Mouse (Mus musculus): Measurements from ENCODE around the gene Crmp1.

Crmp1 gene

GRCm38 (mm10) chr5:37240550-37240949 is 1.2 kb upstream of the Crmp1 start:
- DNase-seq (ENCODE audit: low read depth, low spot score): peak; percentile 82

- DNase-seq (ENCODE audit: low read depth, low spot score): no peak
Observed at GRCm38 (mm10) chr5:37241224-37241623, 516 bp upstream of the Crmp1 start.

DNA sequence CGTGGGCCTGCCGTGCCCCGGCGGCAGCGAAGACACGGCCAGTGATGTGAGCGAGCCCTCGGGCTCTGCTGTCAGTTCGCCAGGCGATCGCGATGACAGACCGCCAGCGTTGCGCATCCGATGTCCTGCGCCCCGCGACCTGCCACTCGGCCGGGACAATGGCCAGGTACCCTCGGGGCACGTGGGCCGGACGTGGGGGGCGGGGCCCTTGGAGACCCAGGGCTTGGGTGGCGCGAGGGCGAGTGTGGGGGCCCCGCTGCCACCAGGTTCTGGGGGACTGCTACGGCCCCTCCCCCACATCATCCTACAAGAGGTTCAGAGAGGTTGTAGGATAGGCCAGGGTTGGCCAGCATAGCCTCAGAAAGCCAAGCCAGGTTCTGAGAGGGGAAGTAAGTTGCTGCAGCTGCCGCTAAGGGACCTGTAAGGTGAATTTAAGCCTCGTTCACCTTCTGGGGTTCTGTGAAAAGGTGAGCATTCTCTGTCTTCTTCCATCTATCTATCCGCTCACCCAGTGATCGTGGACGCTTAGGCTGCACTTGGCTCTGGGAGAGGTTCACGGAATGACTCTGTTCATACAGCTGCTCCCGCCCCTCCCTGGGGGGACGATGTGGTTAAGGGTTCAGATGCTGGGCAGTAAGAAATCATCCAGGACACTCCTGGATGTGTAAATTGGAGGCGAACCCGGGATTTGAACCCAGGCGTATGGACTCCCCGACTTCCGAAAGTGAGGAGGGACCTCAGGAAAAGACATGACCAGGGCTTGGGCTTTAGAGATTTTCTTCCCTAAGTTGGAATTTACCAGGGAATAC is 824 bp downstream of the Crmp1 start:
- DNase-seq (ENCODE audit: low read depth, low spot score): no peak

GRCm38 (mm10) chr5:37243169-37243886 is 1.6 kb downstream of the Crmp1 start:
- DNase-seq (ENCODE audit: low read depth, low spot score): peak; percentile 89

DNA sequence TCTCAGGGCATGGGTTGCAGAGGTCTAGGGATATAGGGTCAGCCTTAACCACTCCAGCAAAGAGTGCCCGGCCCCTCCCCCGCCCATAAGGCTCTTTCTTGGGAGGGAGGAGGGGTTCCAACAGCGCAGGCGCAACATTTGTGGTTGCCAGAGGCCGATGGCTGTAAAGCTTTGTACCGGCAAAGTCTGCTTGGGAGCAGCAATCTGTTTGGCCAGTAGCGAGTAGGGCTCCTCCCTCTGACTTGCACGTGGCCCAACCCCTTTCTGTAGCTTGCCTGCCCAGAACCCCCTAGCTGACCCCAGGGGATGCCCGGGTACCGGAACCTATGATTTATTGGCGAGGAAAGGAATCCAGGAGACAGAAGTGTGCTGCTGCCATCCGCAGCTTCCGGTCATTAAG is 2.4 kb downstream of the Crmp1 start:
- DNase-seq (ENCODE audit: low read depth, low spot score): peak; percentile 80

DNA sequence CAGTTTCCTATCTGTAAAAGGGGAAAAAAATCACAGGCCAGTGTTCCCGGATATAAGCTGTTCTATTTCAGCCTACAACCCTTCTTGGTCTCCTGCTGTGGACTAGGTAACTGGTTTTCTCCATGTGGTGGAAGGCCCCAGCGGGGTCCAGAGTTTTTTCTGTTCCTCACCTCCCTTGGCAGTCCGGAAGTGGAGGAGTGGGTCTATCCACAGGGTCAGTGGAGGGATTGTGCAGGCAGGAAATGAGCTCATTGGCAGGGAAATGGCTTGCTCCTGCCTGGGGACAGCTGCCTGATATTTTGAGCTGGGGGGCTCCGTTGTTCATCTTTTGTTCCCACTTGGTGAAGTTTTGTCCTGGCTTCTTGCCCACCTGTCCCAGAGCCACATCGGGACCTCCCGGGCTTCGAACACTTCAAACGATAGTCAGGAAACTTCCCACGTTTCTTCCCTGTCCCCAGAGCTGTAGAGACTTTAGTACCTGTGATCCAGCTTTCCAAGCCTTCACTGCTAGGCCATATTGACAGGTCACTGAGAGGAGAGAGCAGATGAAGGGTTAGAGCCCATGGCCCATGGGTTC is 3.0 kb downstream of the Crmp1 start:
- DNase-seq (ENCODE audit: low read depth, low spot score): no peak

DNA sequence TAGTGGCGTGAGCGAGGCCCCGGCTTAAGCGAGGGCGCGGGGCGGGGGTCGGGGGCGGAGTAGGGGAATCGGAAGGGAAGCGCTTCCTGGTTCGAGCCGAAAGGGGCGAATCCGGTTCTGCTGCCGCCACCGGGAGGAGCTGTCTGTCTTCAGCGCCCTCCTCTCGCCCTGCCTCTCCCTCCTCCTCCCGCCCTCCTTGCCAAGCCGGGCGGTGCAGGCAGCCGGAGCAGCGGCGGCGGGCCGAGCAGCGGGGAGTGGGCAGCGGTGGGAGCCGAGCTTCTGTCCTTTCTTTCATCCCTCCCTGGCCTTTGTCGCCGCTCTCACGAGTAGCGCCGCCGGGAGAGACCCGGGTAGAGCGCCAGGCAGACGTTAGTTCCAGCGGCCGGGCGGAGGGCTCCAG is 3.9 kb downstream of the Crmp1 start:
- peak; percentile 72 for DNase-seq (ENCODE audit: low read depth, low spot score)

DNA sequence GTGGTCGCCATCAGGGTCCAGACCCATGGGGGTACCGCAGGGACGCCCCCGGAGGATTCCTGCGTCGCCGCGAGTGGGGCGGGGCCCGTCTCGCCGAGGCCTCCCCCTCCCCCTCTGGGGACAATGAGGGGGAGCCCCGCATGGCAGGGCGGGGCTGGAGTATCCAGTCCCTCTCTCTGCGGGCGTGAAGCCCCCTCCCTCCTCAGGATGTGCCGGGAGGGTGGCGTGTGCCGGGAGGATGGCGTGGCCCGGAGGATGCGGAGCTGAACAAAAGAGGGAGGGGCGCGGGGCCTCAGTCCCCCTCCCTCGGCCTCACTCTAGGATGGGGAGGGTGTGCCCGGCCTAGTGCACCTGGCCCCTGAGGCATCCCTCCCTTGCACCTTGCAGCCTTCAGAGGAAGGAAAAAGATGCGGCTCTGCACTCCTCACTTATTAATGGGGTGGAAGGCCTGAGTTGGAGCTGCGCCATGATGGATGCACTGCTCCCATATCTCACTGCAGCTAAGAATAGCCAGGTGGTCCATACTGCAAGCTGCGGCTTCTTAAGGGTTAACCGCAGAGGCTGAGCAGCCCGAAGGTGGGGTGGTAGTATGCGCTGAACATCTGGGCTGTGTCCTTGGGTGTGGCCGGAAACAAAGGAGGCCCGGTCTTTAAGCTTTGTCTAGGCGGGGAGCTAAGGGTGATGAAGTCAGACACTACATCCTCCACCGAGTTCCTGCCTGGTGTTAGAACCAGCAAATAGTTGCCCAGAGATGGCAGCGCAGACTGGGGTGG is 4.6 kb downstream of the Crmp1 start:
- DNase-seq (ENCODE audit: low read depth, low spot score): peak; percentile 48

GRCm38 (mm10) chr5:37247456-37247855 is 5.7 kb downstream of the Crmp1 start:
- DNase-seq (ENCODE audit: low read depth, low spot score): no peak

DNA sequence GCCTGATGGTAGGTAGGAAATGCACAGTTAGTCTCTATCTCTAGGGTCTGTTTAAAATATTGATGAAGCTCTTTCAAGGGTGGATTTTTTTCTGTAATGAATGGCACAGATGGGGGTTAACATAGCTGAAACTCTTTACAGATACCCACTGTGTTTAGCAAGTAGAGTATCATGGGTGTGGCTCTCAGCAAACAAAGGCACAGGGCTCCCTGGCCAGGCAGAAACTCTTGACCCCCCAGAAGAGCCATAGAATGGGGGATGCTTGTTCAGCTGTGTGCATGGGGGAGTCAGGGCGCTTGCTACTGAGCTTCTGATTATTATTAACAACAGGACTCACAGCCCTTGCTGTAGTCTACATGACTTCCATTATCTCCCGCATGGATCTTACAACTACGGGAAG is 7.1 kb downstream of the Crmp1 start:
- no peak for DNase-seq (ENCODE audit: low read depth, low spot score)

DNA sequence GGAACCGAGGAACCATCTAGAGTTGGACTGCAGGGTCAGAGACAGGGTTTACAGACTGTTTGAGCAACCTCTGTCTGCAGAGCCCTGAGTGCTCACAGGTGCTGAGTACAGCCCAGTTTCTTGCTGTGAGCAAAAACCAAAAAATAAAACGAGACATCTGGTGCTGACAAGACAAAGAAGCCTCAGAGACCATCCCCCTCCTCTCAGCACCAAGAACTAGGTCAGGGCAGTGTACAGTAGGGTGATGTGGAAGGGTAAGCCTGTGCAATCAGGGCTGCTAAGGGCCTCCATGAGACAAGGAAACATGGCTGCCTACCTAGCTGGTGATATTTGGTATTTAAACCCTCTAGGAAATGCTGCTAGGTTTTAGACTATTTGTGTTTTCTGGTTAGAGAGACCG is 9.9 kb downstream of the Crmp1 start:
- DNase-seq (ENCODE audit: low read depth, low spot score): no peak

DNA sequence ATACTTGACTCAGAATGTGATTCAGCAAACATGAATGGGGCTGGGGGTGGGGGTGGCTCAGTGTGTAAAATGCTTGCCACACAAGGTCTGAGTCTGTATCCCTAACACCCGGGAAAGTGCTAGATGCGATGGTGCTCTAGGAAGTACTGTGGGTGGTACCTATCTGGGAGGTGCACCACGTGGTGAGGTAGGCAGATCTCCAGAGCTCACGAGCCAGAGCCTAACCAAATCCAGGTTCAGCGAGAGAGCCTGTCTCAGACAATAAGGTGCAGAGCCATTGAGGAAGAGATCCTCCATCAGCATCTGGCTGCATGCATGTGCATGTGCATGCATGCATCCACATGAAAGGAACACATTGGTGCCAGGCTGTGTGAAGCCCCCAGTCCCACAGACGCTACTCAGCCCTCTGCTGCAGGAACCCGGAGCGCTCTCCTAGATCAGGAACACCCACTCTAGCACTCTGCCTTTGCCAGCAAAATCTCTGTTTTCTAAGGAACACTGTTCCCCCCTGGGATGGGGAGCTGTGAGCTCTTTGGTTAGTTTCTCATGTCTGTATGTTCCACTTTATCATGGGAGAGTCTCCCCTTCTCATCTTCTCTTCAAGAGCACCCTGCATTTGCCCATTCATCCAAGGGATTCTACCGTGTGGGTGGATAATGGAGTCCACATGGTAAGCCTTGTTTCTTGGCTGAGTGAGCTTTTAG is 10.5 kb downstream of the Crmp1 start:
- DNase-seq (ENCODE audit: low read depth, low spot score): no peak

DNA sequence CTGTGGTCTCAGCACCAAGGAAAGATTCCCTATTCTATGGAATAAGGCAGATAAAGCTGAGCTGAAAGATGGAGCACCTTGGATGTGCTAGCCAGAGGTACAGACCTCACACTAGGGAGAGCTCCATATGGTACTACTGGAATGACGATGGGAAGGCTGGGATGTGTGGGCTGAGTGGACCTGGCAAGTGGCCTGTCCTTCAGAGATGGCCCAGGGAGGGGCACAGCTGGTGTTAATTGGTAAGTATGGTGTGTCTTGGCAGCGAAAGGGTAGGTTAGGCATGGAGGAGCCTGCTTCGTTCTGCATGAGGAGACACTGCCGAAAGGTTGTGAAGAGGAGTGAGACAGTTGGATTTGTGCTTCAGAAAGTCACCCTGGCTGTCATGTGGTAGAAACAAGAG is 12.8 kb downstream of the Crmp1 start:
- no peak for DNase-seq (ENCODE audit: low read depth, low spot score)

DNA sequence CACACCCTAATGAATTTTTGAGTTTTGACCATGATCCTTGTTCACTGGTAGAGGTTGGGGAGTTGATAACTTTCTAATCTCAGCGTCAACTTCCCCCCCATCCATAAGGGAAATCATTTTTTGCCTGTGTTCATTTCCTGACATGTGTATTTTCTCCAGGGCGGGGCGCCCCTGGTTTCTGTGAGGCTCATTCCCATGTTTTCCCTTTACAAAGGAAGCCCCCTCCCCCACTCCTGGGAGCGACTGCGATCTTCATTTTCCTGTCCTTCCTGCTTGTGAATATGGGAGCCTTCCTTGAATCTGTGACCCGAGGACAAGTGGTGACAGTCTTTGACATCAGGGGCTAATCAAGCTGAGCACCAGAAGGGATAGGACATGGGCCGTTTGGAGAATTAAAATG is 15.1 kb downstream of the Crmp1 start:
- no peak for DNase-seq (ENCODE audit: low read depth, low spot score)

DNA sequence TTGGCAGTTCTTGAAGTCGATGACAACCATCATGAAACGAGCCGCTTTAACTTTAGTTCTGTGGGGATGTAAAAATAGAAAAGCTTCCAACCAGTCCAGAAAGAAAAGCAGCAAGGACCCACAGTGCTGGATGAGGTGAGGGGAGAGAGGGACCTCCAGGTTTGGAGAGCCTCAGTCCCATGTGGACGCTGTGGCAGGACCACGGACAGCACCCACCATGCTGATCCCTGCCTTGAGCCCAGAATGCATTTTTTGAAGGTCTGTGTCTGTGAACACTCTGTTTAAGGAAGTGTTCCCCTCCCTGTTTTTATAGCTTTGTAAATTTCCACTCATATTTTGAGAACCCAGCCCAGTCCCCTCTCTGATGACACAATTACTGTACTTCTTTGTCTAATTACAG is 15.5 kb downstream of the Crmp1 start:
- DNase-seq (ENCODE audit: low read depth, low spot score): peak; percentile 57

DNA sequence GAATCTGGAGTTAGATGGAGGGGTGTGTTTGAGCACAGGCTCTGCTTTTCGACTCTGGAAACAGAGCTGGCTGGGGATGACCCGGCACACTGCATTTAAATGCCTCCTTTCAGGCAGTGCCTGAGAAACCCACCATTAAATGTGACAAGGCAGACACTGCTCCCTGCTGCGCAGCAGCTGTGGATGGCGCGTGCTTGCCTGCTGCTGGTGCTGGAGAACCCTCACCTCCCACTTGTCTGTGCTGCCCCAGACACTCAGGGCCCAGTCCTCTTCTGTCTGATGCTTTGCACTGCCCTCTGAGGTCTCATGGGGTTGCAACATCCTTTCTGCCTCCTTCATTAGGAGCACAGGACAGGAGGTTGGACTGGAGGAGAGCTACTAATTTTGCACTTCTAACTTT is 20.0 kb downstream of the Crmp1 start:
- DNase-seq (ENCODE audit: low read depth, low spot score): no peak

DNA sequence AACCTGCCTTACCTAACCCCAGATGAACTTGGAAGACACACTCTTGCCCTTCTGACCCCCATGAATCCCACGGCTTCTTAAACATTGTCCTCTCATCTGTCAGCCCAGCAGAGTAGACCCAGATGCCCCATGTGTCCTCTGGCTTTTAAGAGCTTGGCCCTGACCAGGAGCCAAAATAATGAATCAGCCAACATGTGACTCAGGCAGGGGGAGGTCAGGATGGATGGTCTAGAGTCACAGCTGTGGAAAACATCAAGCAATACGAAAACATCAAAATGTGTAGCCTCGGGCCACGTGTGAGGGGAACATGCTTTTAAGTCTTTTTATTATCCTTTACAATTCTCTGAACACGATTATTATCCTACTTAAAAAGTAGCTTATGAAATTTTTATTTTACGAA is 22.1 kb downstream of the Crmp1 start:
- peak; percentile 44 for DNase-seq (ENCODE audit: low read depth, low spot score)

GRCm38 (mm10) chr5:37281021-37281420 is 39.3 kb downstream of the Crmp1 start:
- DNase-seq (ENCODE audit: low read depth, low spot score): no peak

DNA sequence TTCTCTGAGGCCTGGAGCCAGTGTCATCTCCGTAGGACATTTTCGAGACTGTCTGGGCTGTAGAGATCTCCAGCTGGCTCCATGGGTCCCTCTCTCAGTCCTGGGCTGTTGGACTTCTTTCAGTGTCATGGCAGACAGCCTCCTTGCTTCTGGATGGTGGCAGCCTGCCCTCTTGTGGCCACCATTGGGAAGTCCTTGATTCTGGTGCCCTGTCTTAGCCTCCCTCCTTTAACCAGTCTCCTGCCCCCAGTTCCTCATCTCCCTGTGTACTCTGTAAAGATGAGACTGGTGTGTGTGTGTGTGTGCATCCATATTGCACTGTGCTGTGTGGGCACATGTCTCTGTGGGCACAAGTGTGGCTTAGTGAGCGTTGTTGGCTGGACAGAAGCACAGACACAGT is 46.6 kb downstream of the Crmp1 start:
- peak; percentile 62 for DNase-seq (ENCODE audit: low read depth, low spot score)

DNA sequence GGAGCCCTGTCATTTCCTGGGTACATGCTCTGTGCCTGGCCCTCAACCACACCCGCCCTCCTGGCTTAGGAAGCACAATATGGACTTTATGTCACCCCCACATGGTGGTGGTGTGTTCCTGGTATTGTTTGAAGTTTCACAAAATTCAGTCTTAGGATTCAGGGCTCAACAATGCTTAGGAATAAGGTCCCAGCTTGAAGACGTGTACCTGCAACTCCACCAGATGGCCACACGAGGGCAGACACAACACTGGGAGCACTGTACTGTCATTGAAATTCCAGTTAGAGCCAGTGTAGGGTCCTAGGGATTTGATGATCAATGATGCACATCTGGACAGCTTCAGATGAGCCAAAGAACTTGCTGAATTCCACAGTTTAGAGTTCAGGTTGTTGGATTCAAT is 47.5 kb downstream of the Crmp1 start:
- peak; percentile 67 for DNase-seq (ENCODE audit: low read depth, low spot score)

DNA sequence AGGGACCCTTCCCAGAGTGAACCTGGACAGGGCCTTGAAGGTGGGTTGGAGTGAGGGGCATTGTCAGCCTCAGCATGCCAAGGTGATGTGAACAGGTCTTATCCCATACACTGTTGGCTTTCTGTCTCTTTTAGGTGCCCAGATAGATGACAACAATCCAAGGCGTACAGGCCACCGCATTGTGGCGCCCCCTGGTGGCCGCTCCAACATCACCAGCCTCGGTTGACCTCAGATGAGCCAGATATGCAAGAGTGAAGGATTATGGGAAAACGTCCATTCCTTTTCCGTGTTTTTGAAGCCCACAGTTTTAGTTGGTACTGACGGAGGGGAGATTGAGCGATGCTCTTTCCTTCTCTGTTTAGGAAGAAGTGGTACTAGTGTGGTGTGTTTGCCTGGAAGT is 49.2 kb downstream of the Crmp1 start:
- DNase-seq (ENCODE audit: low read depth, low spot score): peak; percentile 21

Data from mesoderm, embryonic 11.5 days (tissue).